Mouse (Mus musculus): ENCODE measurements around the gene Sfn. TPM values are rescaled to one million over a fixed set of nuclear protein-coding genes. Genes with fewer than 3 reads are reported as not detected.
"Not testable (repeated sequence)": the region's sequence is repeated elsewhere in the genome, so short reads cannot be mapped to it uniquely, and the experiment has no call there.

The Sfn gene
- total RNA-seq (2021): 1 to 10 TPM; 1.5 to 1.9 TPM

- DNase-seq (ENCODE audit: extremely low spot score in 1 of 2, low spot score in 1 of 2): no peak
Measured at GRCm38 (mm10) chr4:133601721-133602218, at the start of gene Sfn. Gene Sfn (minus strand): TSS chr4:133602168.

- no peak for DNase-seq (ENCODE audit: extremely low spot score in 1 of 2, low spot score in 1 of 2)
Measured at GRCm38 (mm10) chr4:133651445-133651844, 49.5 kb upstream of the Sfn start.

GRCm38 (mm10) chr4:133649989-133650699, 48.2 kb upstream of the Sfn start, which contains the start of gene Zdhhc18:
Gene Zdhhc18 (minus strand): TSS chr4:133650154.
- DNase-seq (ENCODE audit: extremely low spot score in 1 of 2, low spot score in 1 of 2): peak; percentile 57 to 79

- not testable (repeated sequence) for DNase-seq (ENCODE audit: extremely low spot score in 1 of 2, low spot score in 1 of 2)
Measured at GRCm38 (mm10) chr4:133649464-133649863, 47.5 kb upstream of the Sfn start.

DNA sequence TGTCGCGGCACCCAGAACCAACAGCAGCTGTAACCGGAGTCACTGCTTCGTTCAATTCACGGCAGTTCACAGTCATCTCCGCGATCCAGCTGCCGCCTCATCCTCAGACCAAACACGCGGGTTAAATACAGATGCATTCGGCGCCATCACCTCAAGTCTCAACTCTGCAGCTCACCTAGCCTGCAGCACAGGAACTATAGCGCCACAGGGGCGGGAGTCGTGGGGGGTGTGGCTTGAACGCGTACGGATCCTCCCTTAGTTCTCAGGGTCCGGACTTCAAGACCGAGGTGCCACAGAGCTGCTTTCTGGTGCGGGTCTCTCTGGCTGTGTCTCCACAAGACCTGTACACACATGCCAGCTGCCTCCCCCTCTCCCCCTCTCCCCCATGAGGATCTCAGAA, 43.7 kb upstream of the Sfn start:
- no peak for DNase-seq (ENCODE audit: extremely low spot score in 1 of 2, low spot score in 1 of 2)

GRCm38 (mm10) chr4:133645195-133645594, 43.2 kb upstream of the Sfn start:
- DNase-seq (ENCODE audit: extremely low spot score in 1 of 2, low spot score in 1 of 2): no peak

- no peak for DNase-seq (ENCODE audit: extremely low spot score in 1 of 2, low spot score in 1 of 2)
Measured at GRCm38 (mm10) chr4:133634043-133634410, 32.1 kb upstream of the Sfn start.

- peak; percentile 85 to 88 for DNase-seq (ENCODE audit: extremely low spot score in 1 of 2, low spot score in 1 of 2)
Measured at GRCm38 (mm10) chr4:133633332-133634042, 31.5 kb upstream of the Sfn start.

GRCm38 (mm10) chr4:133632483-133633327, 30.7 kb upstream of the Sfn start:
- DNase-seq (ENCODE audit: extremely low spot score in 1 of 2, low spot score in 1 of 2): peak in 1 of 2 experiments; percentile 52

- DNase-seq (ENCODE audit: extremely low spot score in 1 of 2, low spot score in 1 of 2): no peak
Measured at GRCm38 (mm10) chr4:133631769-133632411, 29.9 kb upstream of the Sfn start.

DNA sequence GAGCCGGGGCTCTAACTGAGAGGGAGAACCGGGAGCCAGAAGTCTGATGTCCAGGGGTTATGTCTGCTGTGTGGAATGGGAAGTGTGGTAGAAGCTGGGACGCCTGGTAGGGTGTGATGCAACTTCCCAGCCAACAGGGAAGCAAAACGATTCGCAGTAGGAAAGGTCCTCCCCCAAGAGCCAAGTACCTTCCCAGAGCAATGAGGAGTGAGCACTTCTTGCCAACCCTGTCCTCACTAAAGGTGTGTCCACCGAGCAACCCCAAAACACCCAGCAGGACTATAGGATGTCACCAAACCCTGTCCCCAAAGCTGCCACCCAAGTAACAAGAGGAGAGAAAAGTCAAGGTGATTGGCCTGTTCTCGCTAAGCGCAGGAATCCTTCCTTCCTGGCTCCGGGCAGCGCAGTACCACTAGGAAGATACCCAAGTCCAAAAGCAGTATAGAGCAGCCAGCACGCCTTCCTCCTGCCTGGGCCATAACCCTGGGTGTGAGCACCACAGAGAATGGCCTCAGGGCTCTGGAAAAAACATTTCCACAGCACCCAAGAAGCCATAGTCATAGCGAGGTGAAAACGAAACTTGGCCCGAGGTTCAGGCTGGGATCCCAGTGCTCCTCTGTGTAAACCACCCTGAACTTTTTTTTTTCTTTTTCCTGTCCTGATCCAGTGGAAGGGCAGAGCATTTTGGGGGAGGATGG, 29.3 kb upstream of the Sfn start:
- no peak for DNase-seq (ENCODE audit: extremely low spot score in 1 of 2, low spot score in 1 of 2)

DNA sequence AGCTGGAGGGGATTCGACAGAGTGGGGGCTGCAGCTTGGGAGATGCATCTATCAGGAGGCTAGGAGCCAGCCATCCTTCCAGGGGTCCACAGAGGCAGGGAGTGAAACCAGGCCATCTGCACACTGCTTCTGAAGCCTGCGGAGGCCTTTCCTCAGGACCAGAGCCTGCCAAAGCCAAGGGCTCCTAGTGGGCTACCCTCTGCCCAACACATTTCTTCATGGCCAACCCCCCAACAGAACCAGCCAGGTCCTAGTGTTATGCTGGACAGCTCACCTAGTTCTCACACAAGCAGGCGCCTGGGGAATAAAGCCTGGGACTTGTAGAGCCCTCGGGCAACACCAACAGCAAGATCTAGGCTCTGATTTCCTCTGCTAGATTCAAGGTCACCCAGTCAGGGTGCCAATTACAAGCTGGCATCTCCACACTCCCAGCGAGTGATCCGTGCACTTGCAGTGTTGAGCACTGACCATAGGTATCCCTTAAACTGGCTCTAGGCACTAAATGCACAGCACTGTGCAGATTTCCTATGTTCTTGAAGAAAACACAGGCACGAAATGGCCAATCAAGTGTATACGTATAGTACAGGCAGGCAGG, 28.5 kb upstream of the Sfn start:
- no peak for DNase-seq (ENCODE audit: extremely low spot score in 1 of 2, low spot score in 1 of 2)

- DNase-seq (ENCODE audit: extremely low spot score in 1 of 2, low spot score in 1 of 2): no peak
Measured at GRCm38 (mm10) chr4:133629191-133629590, 27.2 kb upstream of the Sfn start.

GRCm38 (mm10) chr4:133628517-133628916, 26.5 kb upstream of the Sfn start:
- DNase-seq (ENCODE audit: extremely low spot score in 1 of 2, low spot score in 1 of 2): no peak

DNA sequence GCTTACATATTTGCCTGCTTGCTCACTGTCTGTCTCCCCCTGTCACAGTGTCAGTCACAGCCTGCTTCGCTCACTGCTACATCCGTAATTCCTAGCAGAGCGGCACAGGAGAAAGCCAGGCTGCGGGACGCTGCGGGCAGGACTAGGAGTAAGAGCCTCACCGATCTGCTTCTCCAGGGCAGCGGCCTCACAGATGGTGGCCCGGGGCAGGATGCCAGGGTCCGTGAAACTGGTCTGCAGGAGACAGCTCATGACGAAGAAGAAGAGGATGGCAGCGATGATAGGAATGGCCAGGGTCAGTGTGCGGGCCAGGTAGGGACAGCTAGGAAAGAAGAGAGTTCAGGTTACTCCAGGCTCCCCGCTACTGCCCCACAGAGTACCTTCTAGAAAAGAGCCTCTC, 25.1 kb upstream of the Sfn start:
- no peak for DNase-seq (ENCODE audit: extremely low spot score in 1 of 2, low spot score in 1 of 2)

- DNase-seq (ENCODE audit: extremely low spot score in 1 of 2, low spot score in 1 of 2): no peak
Measured at GRCm38 (mm10) chr4:133626621-133627020, 24.7 kb upstream of the Sfn start.

GRCm38 (mm10) chr4:133626221-133626620, 24.3 kb upstream of the Sfn start:
- DNase-seq (ENCODE audit: extremely low spot score in 1 of 2, low spot score in 1 of 2): no peak

- DNase-seq (ENCODE audit: extremely low spot score in 1 of 2, low spot score in 1 of 2): no peak
Measured at GRCm38 (mm10) chr4:133625621-133626071, 23.7 kb upstream of the Sfn start.

DNA sequence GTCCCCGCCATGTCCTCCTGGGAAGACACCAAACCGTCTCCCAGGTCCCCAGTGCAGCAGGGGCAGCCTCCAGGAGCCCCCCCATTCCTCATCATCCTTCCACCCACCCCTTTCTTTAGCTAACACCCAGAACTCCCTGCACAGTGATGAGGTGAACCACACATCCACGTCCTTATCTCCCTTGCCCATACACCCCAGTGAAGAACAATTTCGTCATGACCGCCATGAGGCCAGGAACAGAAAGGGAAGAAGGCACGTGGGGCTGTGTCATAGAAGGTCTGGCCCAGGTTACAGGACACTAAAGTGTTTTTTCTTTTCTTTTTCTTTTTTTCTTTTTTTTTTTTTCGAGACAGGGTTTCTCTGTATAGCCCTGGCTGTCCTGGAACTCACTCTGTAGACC, 22.9 kb upstream of the Sfn start:
- no peak for DNase-seq (ENCODE audit: extremely low spot score in 1 of 2, low spot score in 1 of 2)
